In genomic region chr2:172938761-172939638, GRCm38 (mm10) we compare ENCODE assay signal across 8 mouse cellular contexts. TPM values are rescaled to one million over a fixed set of nuclear protein-coding genes. Genes with fewer than 3 reads are reported as not detected.
DNase-seq lines count a peak whose midpoint lies in the region; ATAC-seq and TF ChIP-seq lines count a peak whose summit lies in the region.

No protein-coding gene starts in this region.

- H3K4me3 ChIP-seq in spleen, adult 2 months (ENCODE audit: extremely low read depth, insufficient read depth, insufficient read length) = peak overlapping the region; percentile 40
- peak overlapping the region; percentile 61 for H3K4me3 ChIP-seq in embryonic facial prominence, embryonic 15.5 days (replicated peaks)
- H3K4me3 ChIP-seq in intestine, postnatal 0 days (ENCODE audit: low read depth, low read length) = peak overlapping the region; percentile 60
- peak overlapping the region; percentile 47 for H3K4me3 ChIP-seq in liver, postnatal 0 days (ENCODE audit: low read depth, low read length)

- DNase-seq in spleen, adult 2 months (ENCODE audit: low read depth in 1 of 2, low spot score in 2 of 2) = no peak
- DNase-seq in spleen, adult 12 weeks (ENCODE audit: low spot score) = no peak
- peak; percentile 35 for DNase-seq in liver, postnatal 0 days
- peak; percentile 42 for DNase-seq in thymus, postnatal 0 days (ENCODE audit: low spot score)
- DNase-seq in cerebellum, adult 18-20 months = no peak
- no peak for DNase-seq in layer of hippocampus, postnatal 14 days (ENCODE audit: low spot score in 2 of 2)

- H3K4me2 ChIP-seq in embryonic facial prominence, embryonic 15.5 days (replicated peaks) = peak overlapping the region; percentile 98
- H3K4me2 ChIP-seq in intestine, postnatal 0 days (replicated peaks; ENCODE audit: low read depth) = peak overlapping the region; percentile 94
- peak overlapping the region; percentile 72 for H3K4me2 ChIP-seq in liver, postnatal 0 days (ENCODE audit: low read depth, low read length)

- no peak for TF ChIP-seq EP300 in liver, postnatal 0 days (IDR thresholded peaks at IDR 0.05; ENCODE audit: low read depth)

- 3% methylated on average over 57 of the region's 57 CpGs for WGBS in spleen, adult 2 months
- 1% methylated on average over 57 of the region's 57 CpGs for WGBS in embryonic facial prominence, embryonic 15.5 days
- under 1% methylated on average over 57 of the region's 57 CpGs for WGBS in intestine, postnatal 0 days
- WGBS in liver, postnatal 0 days (ENCODE audit: insufficient replicate concordance) = under 1% methylated on average over 57 of the region's 57 CpGs

- H3K27ac ChIP-seq in spleen, adult 2 months (ENCODE audit: insufficient read depth, low read length) = no peak overlapping the region; the same call in 1 of the 2 replicates
- H3K27ac ChIP-seq in embryonic facial prominence, embryonic 15.5 days (replicated peaks) = peak overlapping the region; percentile 89
- H3K27ac ChIP-seq in intestine, postnatal 0 days (ENCODE audit: low read depth, low read length) = peak overlapping the region; percentile 83
- no peak overlapping the region for H3K27ac ChIP-seq in liver, postnatal 0 days (ENCODE audit: low read depth)

- no peak for ATAC-seq in embryonic facial prominence, embryonic 15.5 days (ENCODE audit: insufficient number of reproducible peaks, low FRiP score, low TSS enrichment, low read depth)
- peak; percentile 27 for ATAC-seq in intestine, postnatal 0 days
- peak; percentile 33; the same call in 1 of the 2 replicates for ATAC-seq in liver, postnatal 0 days

- no peak for TF ChIP-seq CTCF in spleen, adult 2 months (IDR thresholded peaks at IDR 0.05; ENCODE audit: extremely low read depth, insufficient read depth, insufficient read length, insufficient replicate concordance)
- TF ChIP-seq CTCF in intestine, postnatal 0 days (IDR thresholded peaks at IDR 0.05; ENCODE audit: low read depth) = peak; percentile 65
- TF ChIP-seq CTCF in liver, postnatal 0 days (IDR thresholded peaks at IDR 0.05; ENCODE audit: low read depth) = peak; percentile 30

- peaks cover 8% of the 10 kb centered on the region; the same call in 1 of the 2 replicates for H3K4me1 ChIP-seq in spleen, adult 2 months (ENCODE audit: control insufficient read depth, insufficient read depth, insufficient read length)
- H3K4me1 ChIP-seq in embryonic facial prominence, embryonic 15.5 days = peaks cover 71% of the 10 kb centered on the region
- peaks cover 6% of the 10 kb centered on the region; the same call in 1 of the 2 replicates for H3K4me1 ChIP-seq in intestine, postnatal 0 days (replicated peaks; ENCODE audit: control insufficient read depth, insufficient read depth, low read length)
- H3K4me1 ChIP-seq in liver, postnatal 0 days (ENCODE audit: insufficient read depth) = peaks cover 19% of the 10 kb centered on the region; the same call in 1 of the 2 replicates

- H3K9me3 ChIP-seq in embryonic facial prominence, embryonic 15.5 days (replicated peaks) = no peaks in the 10 kb centered on the region
- no peaks in the 10 kb centered on the region for H3K9me3 ChIP-seq in intestine, postnatal 0 days (ENCODE audit: control insufficient read depth)
- H3K9me3 ChIP-seq in liver, postnatal 0 days (ENCODE audit: low read length) = no peaks in the 10 kb centered on the region

- no peaks in the 10 kb centered on the region for H3K36me3 ChIP-seq in spleen, adult 2 months (ENCODE audit: control insufficient read depth, insufficient read depth, low read length)
- no peaks in the 10 kb centered on the region for H3K36me3 ChIP-seq in embryonic facial prominence, embryonic 15.5 days
- no peaks in the 10 kb centered on the region for H3K36me3 ChIP-seq in intestine, postnatal 0 days (ENCODE audit: control insufficient read depth, insufficient read depth)
- no peaks in the 10 kb centered on the region for H3K36me3 ChIP-seq in liver, postnatal 0 days (replicated peaks; ENCODE audit: insufficient read depth, low read length)

- peak overlapping the region; percentile 65 for H3K9ac ChIP-seq in embryonic facial prominence, embryonic 15.5 days
- peak overlapping the region; percentile 51 for H3K9ac ChIP-seq in intestine, postnatal 0 days (ENCODE audit: low read depth, low read length)
- no peak overlapping the region for H3K9ac ChIP-seq in liver, postnatal 0 days (replicated peaks)

- H3K27me3 ChIP-seq in spleen, adult 2 months (ENCODE audit: control insufficient read depth, insufficient read depth, low read length) = peaks cover 12% of the 10 kb centered on the region; the same call in 1 of the 2 replicates
- H3K27me3 ChIP-seq in embryonic facial prominence, embryonic 15.5 days = peaks cover 14% of the 10 kb centered on the region
- H3K27me3 ChIP-seq in intestine, postnatal 0 days (replicated peaks; ENCODE audit: control insufficient read depth, insufficient read depth, low read length) = no peaks in the 10 kb centered on the region
- H3K27me3 ChIP-seq in liver, postnatal 0 days (ENCODE audit: insufficient read depth, low read length) = peaks cover 77% of the 10 kb centered on the region

- no peak for TF ChIP-seq POLR2A in spleen, adult 2 months (IDR thresholded peaks at IDR 0.05; ENCODE audit: low read depth, low read length)

RNA-seq across cellular contexts. Expression of gene Bmp7, which starts 1.1 kb away (rescaled TPM):
- 1.6 and 1.9 TPM in 2 replicates for polyA plus RNA-seq in spleen, adult 2 months (2012; rRNA removed)
- polyA plus RNA-seq in embryonic facial prominence, embryonic 15.5 days (2015; fragmentation: Nextera tagmentation; extraction: Ambion mirVana) = 37.1 and 45.6 TPM in 2 replicates
- 37.6 and 41.1 TPM in 2 replicates for polyA plus RNA-seq in intestine, postnatal 0 days (2015; fragmentation: Nextera tagmentation; extraction: Ambion mirVana)
- polyA plus RNA-seq in liver, postnatal 0 days (2015; fragmentation: Nextera tagmentation; extraction: Ambion mirVana) = 0.32 and 0.49 TPM in 2 replicates
- polyA plus RNA-seq in thymus, postnatal 0 days (2015; fragmentation: Nextera tagmentation; extraction: Ambion mirVana) = 7.7 and 8.1 TPM in 2 replicates
- total RNA-seq in layer of hippocampus, postnatal 14 days (2021) = 1 to 10 TPM; 6.1 to 7.1 TPM

RNA-seq across cellular contexts. Expression of gene Spo11, which starts 38.5 kb away (rescaled TPM):
- 0.86 and 0.98 TPM in 2 replicates for polyA plus RNA-seq in spleen, adult 2 months (2012; rRNA removed)
- 4.3 and 6.5 TPM in 2 replicates for polyA plus RNA-seq in embryonic facial prominence, embryonic 15.5 days (2015; fragmentation: Nextera tagmentation; extraction: Ambion mirVana)
- 0.04 TPM in 1 of 2 replicates, not detected in the other for polyA plus RNA-seq in intestine, postnatal 0 days (2015; fragmentation: Nextera tagmentation; extraction: Ambion mirVana)
- 0.07 and 0.09 TPM in 2 replicates for polyA plus RNA-seq in liver, postnatal 0 days (2015; fragmentation: Nextera tagmentation; extraction: Ambion mirVana)
- 66.2 and 75.4 TPM in 2 replicates for polyA plus RNA-seq in thymus, postnatal 0 days (2015; fragmentation: Nextera tagmentation; extraction: Ambion mirVana)
- total RNA-seq in layer of hippocampus, postnatal 14 days (2021) = under 1 TPM in 1 of 2 experiments, not detected in 1; 0.24 TPM

Comparison
In these comparisons a context has a peak if more than half of its experiments do, and no peak if none do; other contexts are left out.
1. DNase-seq: peak in liver, postnatal 0 days (single experiment) and thymus, postnatal 0 days (single experiment); none in spleen, adult 2 months (0 of 2), spleen, adult 12 weeks (single experiment), cerebellum, adult 18-20 months (0 of 2) and layer of hippocampus, postnatal 14 days (0 of 2).
2. H3K27ac ChIP-seq: peak in embryonic facial prominence, embryonic 15.5 days (single experiment) and intestine, postnatal 0 days (single experiment); none in spleen, adult 2 months (single experiment) and liver, postnatal 0 days (single experiment).
3. Peak in every context shown above with its lines, with median percentiles within 50 percentile points of each other: H3K4me3 ChIP-seq and H3K4me2 ChIP-seq.